Mouse (Mus musculus): ENCODE data around the gene Kctd7. TPM values are rescaled to one million over a fixed set of nuclear protein-coding genes. Genes with fewer than 3 reads are reported as not detected.

Gene Kctd7
- total and polyA plus RNA-seq, 3 experiments, result 1.5 to 3.7 (median 2.5) TPM

DNA sequence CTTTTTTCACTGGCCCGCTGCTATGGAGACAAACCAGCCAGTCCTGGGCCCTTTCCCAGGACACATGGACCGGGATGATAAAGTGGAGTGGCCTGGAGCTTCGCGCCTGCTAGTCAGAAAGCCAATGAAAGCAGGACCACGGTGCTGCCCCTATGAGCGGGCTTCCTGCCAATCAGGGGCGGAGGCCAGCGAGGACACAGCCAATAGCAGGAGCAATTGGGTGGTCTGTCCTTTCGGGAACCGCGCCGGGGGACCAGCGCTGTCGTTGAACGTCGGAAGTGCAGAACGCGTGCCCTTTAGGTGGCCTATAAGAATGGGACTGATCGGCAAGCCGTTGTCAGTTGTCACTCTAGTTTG, 706 bp upstream of the Kctd7 start:
- intact Hi-C loops (cut with DNase I), result loop anchor here (2.0 to 10.0 kb wide), 3 partner anchors 27 to 209 kb away; partner anchors contain the start of gene Rabgef1
- 2% methylated on average over 20 of the region's 20 CpGs for whole genome bisulfite sequencing
- Histone ChIP-seq H3K79me2 (replicated peaks; ENCODE audit: control insufficient read depth, insufficient read depth, low read length) (no peaks in the 10 kb centered on the region), H3K9ac (ENCODE audit: low read depth, low read length) (peak overlapping the region; percentile 51), H3K27me3 (ENCODE audit: control insufficient read depth, insufficient read depth, low read length) (no peaks in the 10 kb centered on the region), H3K4me3 (peak overlapping the region; percentile 70), H3K27ac (peak overlapping the region; percentile 81), H3K4me1 (ENCODE audit: control insufficient read depth, insufficient read depth, low read length) (peaks cover 4% of the 10 kb centered on the region), H3K36me3 (ENCODE audit: control insufficient read depth, insufficient read depth, low read length) (no peaks in the 10 kb centered on the region)
- TF ChIP-seq EP300 (IDR thresholded peaks at IDR 0.05; ENCODE audit: insufficient read depth, low read depth, low read length) (0 out of 2 replicates have a peak, but pooled peaks have one; percentile 9), CTCF (IDR thresholded peaks at IDR 0.05) (no peak), POLR2A (IDR thresholded peaks at IDR 0.05; ENCODE audit: insufficient read depth, low read depth, low read length) (no peak)
- DNase-seq, result peak; percentile 76 to 82

GRCm38 (mm10) chr5:130145961-130146360, 1.3 kb downstream of the Kctd7 start:
- WGBS, result 64% methylated on average over 8 of the region's 8 CpGs
- Histone ChIP-seq H3K36me3 (ENCODE audit: control insufficient read depth, insufficient read depth, low read length) (no peaks in the 10 kb centered on the region), H3K9ac (ENCODE audit: low read depth, low read length) (no peak overlapping the region), H3K27ac (no peak overlapping the region), H3K27me3 (ENCODE audit: control insufficient read depth, insufficient read depth, low read length) (no peaks in the 10 kb centered on the region), H3K4me3 (no peak overlapping the region), H3K79me2 (replicated peaks; ENCODE audit: control insufficient read depth, insufficient read depth, low read length) (no peaks in the 10 kb centered on the region), H3K4me1 (ENCODE audit: control insufficient read depth, insufficient read depth, low read length) (peaks cover 3% of the 10 kb centered on the region)
- TF ChIP-seq POLR2A (IDR thresholded peaks at IDR 0.05; ENCODE audit: insufficient read depth, low read depth, low read length) (no peak), CTCF (IDR thresholded peaks at IDR 0.05) (no peak), EP300 (IDR thresholded peaks at IDR 0.05; ENCODE audit: insufficient read depth, low read depth, low read length) (no peak)
- intact Hi-C loops (cut with DNase I), result loop anchor here (2.0 to 10.0 kb wide), 2 partner anchors 25 to 211 kb away; partner anchors contain the start of gene Rabgef1
- DNase-seq, result no peak

DNA sequence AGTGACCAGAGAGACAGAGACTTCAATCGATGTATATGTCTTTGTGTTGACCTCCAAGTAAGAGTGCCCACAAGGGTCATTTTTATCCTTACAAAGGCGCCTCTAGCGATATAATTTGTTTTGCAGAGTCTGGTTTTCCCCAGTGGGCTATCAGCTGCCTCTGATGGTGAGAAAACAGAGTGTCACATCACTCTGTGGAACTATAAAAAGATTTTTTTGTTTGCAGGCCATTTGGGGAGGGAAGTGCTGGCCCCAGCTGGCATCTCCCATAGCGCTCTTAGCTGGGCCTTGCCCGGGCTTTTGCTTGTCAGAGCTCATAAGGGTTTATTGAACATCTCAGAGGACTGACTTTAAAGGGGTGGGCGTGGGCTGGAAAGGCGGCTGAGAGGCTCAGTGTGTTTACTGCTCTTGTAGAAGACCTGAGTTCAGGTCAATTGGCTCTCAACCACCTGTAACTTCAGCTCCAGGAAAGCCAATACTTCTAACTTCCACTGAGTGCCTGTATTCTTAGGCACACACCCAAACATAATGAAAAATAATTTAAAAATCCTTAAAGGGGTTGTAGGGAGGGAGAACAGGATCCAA, 5.2 kb downstream of the Kctd7 start:
- Histone ChIP-seq H3K27me3 (ENCODE audit: control insufficient read depth, insufficient read depth, low read length) (no peaks in the 10 kb centered on the region), H3K9ac (ENCODE audit: low read depth, low read length) (no peak overlapping the region), H3K79me2 (replicated peaks; ENCODE audit: control insufficient read depth, insufficient read depth, low read length) (no peaks in the 10 kb centered on the region), H3K4me3 (no peak overlapping the region), H3K4me1 (ENCODE audit: control insufficient read depth, insufficient read depth, low read length) (peaks cover 3% of the 10 kb centered on the region), H3K27ac (no peak overlapping the region), H3K36me3 (ENCODE audit: control insufficient read depth, insufficient read depth, low read length) (no peaks in the 10 kb centered on the region)
- 75% methylated on average over 7 of the region's 7 CpGs for WGBS
- no peak for TF ChIP-seq POLR2A (IDR thresholded peaks at IDR 0.05; ENCODE audit: insufficient read depth, low read depth, low read length)
- no peak for TF ChIP-seq CTCF (IDR thresholded peaks at IDR 0.05)
- no peak for TF ChIP-seq EP300 (IDR thresholded peaks at IDR 0.05; ENCODE audit: insufficient read depth, low read depth, low read length)
- intact Hi-C loops (cut with DNase I), result loop anchor here (10.0 kb wide), 1 partner anchor 215 kb away; no protein-coding TSS in a partner anchor
- no peak for DNase-seq

DNA sequence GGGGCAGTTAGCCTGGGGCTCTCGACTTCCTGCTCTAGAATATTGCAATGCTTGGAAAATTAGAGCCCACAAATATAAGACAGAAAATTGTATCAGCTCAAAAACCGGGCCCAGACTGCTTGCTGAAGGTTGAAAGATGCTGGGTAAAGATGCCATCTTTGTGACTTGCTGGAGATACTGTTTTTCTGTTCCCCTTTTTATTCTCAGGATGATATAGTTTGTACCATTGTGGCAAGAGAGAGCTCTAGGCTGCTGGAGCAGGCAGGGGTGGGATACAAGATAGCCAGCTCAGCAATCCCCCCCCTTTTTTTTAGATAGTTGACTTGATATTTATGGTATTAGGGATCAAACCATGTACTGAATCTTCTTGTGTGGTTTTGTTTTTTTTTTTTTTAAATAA, 9.6 kb downstream of the Kctd7 start:
- Histone ChIP-seq H3K9ac (ENCODE audit: low read depth, low read length) (no peak overlapping the region), H3K79me2 (replicated peaks; ENCODE audit: control insufficient read depth, insufficient read depth, low read length) (no peaks in the 10 kb centered on the region), H3K27ac (no peak overlapping the region), H3K36me3 (ENCODE audit: control insufficient read depth, insufficient read depth, low read length) (no peaks in the 10 kb centered on the region), H3K4me3 (no peak overlapping the region), H3K27me3 (ENCODE audit: control insufficient read depth, insufficient read depth, low read length) (no peaks in the 10 kb centered on the region), H3K4me1 (ENCODE audit: control insufficient read depth, insufficient read depth, low read length) (no peaks in the 10 kb centered on the region)
- no peak for DNase-seq
- intact Hi-C loops (cut with DNase I), result no loop called here
- WGBS, result 90% methylated on average over 2 of the region's 2 CpGs
- TF ChIP-seq CTCF (IDR thresholded peaks at IDR 0.05), result no peak

DNA sequence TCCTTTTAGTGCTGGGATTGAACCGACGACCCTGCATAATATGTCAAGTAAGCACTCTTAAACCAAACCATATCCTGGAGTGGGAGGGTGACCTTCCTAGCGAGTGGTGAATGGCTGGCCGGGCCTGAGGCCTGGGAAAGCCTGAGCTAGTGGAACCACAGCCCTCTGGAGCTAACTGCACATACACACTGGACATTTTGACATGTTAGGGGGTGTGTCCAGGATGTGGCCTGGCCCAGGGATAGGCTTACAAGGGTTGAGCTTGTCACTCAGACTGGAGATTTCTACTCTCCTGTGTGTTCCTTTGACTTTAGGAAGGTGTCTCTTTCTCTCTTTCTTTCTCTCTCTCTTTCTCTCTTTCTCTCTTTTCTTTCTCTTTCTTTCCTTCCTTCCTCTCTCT, 13.9 kb downstream of the Kctd7 start:
- Histone ChIP-seq H3K27me3 (ENCODE audit: control insufficient read depth, insufficient read depth, low read length) (no peaks in the 10 kb centered on the region), H3K9ac (ENCODE audit: low read depth, low read length) (no peak overlapping the region), H3K4me1 (ENCODE audit: control insufficient read depth, insufficient read depth, low read length) (no peaks in the 10 kb centered on the region), H3K27ac (no peak overlapping the region), H3K79me2 (replicated peaks; ENCODE audit: control insufficient read depth, insufficient read depth, low read length) (no peaks in the 10 kb centered on the region), H3K36me3 (ENCODE audit: control insufficient read depth, insufficient read depth, low read length) (no peaks in the 10 kb centered on the region), H3K4me3 (no peak overlapping the region)
- DNase-seq, result no peak
- WGBS, result 85% methylated on average over 4 of the region's 4 CpGs
- TF ChIP-seq POLR2A (IDR thresholded peaks at IDR 0.05; ENCODE audit: insufficient read depth, low read depth, low read length) (no peak), EP300 (IDR thresholded peaks at IDR 0.05; ENCODE audit: insufficient read depth, low read depth, low read length) (no peak), CTCF (IDR thresholded peaks at IDR 0.05) (no peak)
- intact Hi-C loops (cut with DNase I), result no loop called here

DNA sequence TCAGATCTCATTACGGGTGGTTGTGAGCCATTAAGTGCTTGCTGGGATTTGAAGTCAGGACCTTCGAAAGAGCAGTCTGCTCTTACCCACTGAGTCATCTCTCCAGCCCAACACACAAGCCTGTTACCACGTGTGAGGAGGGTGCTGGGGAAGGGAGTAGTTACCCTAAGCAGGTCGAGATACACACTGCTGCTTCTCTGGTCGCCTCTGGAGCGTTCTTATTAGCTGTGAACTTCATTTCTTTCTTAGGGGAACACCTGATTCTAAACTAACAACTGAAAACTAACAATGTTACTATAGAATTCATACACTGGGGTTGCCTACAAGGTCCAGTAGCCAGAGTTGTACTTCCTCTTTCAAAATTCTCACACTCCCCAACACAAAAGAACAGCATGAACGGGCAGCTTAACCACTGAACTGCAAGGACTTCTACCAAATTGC, 15.1 kb downstream of the Kctd7 start:
- no peak for TF ChIP-seq POLR2A (IDR thresholded peaks at IDR 0.05; ENCODE audit: insufficient read depth, low read depth, low read length)
- no peak for TF ChIP-seq CTCF (IDR thresholded peaks at IDR 0.05)
- no peak for TF ChIP-seq EP300 (IDR thresholded peaks at IDR 0.05; ENCODE audit: insufficient read depth, low read depth, low read length)
- DNase-seq, result no peak
- H3K79me2 ChIP-seq (replicated peaks; ENCODE audit: control insufficient read depth, insufficient read depth, low read length), result no peaks in the 10 kb centered on the region
- no peak overlapping the region for H3K9ac ChIP-seq (ENCODE audit: low read depth, low read length)
- intact Hi-C loops (cut with DNase I), result no loop called here
- no peak overlapping the region for H3K4me3 ChIP-seq
- WGBS, result 63% methylated on average over 7 of the region's 7 CpGs
- H3K4me1 ChIP-seq (ENCODE audit: control insufficient read depth, insufficient read depth, low read length), result no peaks in the 10 kb centered on the region; the same call in 1 of the 2 replicates
- no peaks in the 10 kb centered on the region for H3K36me3 ChIP-seq (ENCODE audit: control insufficient read depth, insufficient read depth, low read length)
- H3K27ac ChIP-seq, result no peak overlapping the region
- no peaks in the 10 kb centered on the region for H3K27me3 ChIP-seq (ENCODE audit: control insufficient read depth, insufficient read depth, low read length)
